Mouse (Mus musculus) spleen, postnatal 4 days (tissue): ENCODE measurements around the gene Nfasc.

ENCODE experiments used
- DNase-seq, 2 experiments: peaks; one replicate each; pipeline ENCODE4 v3.0.0; 2022; ENCODE audit warnings: low spot score in 2 of 2

The Nfasc gene

DNA sequence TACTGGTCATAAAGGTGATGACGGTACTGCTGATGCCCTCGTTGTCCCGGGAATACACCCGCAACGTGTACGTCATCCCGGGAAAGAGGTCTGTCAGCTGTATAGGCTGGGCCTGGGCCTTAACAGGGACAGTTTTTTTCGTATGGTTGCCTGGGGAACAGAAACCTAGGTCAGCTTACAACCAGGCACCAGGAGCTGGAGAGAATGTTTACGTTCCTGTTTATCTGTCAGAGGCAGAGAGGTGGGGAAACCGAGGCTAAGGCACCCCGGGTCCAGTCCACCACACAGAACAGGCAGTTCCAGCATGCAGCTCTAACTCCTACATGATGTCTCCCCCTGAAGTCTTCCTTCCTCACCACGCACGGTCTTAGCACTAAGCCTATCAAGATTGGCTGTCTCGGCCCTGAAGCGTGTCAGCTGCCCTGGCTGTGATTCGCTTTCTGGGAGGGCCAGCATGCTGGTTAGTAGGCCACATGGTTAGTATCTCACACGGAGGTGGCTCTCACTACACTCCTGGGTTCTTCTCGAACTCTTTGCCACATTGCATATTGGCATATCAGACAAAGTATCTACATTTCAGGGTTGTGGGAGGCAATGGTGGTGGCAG is 158.5 kb downstream of the Nfasc start:
- no peak for DNase-seq

GRCm38 (mm10) chr1:132581845-132582839 is 159.5 kb downstream of the Nfasc start:
- no peak for DNase-seq

GRCm38 (mm10) chr1:132580063-132580462 is 161.5 kb downstream of the Nfasc start:
- DNase-seq, result no peak

GRCm38 (mm10) chr1:132576845-132577244 is 164.8 kb downstream of the Nfasc start:
- no peak for DNase-seq

DNA sequence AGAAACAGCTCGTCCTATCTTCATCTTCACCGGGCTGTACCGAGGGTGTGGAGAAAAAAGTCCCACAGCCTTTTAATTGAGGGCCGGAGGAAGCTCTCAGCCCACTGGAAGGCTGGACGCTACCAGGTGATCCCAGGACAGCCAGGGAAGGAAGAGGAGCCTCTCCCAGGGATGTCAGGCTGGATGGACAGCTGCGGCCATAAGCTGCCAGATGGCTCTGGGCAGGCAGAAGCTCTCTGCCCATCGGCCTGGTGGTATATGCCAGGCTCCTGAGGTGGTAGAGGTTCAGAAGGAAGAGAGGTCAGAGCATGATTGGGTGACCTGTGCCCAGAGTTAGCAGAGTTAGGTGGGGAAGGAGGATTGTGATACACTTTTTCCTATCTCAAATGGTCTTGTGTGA is 168.7 kb downstream of the Nfasc start:
- DNase-seq, result no peak

- DNase-seq, result no peak
Measured at GRCm38 (mm10) chr1:132571613-132572012, 170.0 kb downstream of the Nfasc start.

DNA sequence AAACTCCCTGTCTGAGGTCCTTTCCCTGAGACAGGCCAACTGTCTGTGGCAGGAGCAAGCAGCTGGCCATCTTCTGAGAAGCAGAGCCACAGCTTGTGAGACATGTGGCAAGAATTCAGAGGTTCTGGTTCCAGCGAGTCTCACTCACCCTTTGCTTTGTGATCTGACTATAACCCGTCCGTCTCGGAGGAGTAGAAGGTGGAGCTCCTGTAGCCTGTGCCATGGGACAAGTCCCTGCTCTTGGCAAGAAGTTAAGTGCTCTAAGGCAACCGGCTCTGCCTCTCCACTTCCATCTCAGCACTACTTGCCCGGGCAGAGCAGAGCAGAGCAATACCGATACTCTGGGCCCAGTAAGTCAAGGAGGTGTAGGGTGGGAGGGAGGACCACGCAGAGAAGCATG is 170.7 kb downstream of the Nfasc start:
- DNase-seq, result no peak

DNA sequence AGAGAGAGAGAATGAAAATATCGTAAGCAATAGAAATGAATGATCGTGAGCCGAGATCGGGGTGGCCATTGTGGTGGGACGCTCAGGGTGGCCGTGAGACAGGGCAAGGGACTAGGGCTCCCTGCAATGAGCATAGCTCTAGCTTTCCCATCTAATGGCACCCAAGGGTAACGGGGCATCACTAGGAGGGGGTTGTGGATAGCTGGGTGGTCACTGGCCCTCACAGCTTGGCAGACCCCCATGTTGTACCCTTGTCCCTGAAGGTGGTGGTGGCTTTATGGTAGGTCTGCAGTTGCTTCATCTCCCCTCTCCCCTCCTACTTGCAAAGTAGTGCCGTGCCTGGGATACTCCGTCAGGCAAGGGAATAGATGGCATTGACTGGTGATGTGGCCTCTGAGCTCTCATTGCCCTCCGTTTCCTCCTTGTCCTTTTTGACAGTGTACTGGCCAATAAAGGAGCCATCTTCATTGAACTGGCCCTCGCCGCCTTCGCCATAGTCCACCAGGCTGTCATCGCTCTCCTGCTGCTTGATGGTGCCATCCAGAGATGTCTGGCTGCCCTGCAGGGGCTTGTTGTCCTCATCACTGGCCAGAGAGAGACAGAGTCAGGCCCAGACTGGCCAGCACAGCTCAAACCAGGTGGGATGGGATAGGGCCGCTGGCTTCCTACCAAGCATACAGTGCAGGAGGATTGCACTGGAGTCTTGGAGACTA is 171.4 kb downstream of the Nfasc start:
- DNase-seq, result no peak

DNA sequence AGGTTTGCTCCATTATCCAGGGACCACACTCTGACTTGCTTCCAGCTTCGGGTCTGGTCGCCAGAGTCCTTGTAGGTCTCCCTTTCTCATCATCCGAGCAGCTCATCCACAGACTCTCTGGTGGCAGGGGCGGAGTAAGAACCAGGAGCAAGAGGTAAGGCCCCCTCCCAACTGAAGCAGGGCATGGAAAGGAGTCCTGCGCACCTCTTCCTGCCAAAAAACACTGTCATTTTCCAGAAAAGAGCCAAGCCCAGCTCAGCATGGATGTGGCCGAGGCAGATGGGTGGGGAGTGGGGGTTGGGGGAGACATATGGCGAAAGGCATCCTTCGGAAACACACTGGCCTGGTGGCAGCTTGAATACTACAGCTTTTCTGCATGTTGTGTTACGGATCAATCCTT is 172.1 kb downstream of the Nfasc start:
- DNase-seq, result no peak

GRCm38 (mm10) chr1:132567336-132568125 is 174.1 kb downstream of the Nfasc start:
- DNase-seq, result no peak

DNA sequence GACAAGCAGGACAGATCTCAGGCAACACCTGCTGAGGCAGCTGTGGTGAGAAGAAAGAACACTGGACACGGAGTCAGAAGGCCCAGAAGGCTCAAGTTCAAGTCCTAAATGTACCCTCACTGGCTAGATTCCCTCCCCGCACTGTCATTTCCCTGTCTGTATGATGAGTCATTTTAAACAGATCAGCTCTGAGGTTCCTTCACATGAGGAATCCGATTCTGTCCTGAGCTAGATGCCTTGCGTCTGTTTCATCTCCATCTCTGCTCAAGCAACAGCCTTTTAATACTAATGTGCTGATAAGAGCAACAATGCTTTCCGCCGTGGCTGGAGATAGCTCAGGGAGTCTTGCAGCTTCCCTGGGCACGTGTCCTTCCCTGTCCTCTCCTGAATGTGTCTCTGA is 175.8 kb downstream of the Nfasc start:
- no peak for DNase-seq

GRCm38 (mm10) chr1:132564946-132565345 is 176.7 kb downstream of the Nfasc start:
- DNase-seq, result no peak

DNA sequence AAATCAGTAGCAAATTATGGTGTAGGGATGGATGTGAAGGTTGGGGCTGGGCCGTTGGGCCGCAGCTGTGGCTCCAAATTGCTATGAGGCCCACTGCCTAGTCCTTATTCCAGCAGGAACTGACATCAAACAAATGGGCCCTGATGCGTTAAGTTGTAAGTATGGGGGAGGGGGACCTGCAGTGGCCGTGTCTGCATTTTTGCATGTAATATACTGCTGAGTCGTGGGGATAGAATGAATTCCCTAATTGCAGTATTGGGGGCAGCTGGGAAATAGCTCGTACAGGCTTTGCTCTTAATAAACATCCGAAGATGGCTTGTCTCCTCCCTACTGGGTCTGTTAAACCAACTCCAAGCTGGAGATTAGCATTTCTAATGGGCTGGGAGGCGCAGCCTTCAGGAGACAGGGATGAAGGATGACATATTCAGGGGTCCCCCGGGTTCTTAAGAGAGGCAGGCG is 179.2 kb downstream of the Nfasc start:
- no peak for DNase-seq

DNA sequence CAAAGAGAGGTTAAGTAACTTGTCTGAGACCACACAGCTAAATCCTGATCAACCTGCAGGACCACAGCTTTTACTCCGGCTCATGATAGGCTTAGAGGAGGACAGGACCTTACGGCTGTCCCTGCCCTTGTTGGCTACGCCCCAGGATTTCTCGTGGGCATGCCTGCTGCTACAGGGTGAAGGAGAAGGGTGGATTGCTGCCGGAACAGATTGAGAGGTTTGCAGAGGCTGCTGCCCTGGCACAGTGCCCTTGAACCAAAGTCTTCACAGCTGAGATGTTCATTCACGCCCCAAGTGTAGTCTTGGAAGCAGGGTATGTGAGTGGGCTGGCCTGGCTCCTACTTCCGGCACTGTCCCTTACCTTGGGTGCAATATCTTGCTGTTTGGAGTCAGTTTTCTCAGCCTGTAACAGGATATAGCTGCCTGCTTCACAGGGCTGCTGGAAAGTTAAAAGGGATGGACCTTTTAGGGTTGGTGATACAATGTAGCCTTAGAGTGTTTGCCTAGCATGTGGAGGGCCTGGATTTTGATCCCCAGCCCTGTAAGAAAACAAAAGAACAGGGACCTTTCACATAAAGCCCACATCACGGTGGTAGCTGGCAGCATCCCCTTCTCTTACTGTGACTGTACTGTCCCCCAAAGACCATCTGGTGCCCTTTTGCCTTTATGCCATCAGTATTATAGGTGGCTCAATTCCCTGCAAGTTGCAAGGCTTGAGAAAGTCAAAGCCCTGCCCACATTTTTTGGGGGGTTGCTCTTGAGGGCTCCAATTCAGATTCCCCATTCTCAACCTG is 180.5 kb downstream of the Nfasc start:
- DNase-seq, result no peak

GRCm38 (mm10) chr1:132559045-132559444 is 182.6 kb downstream of the Nfasc start:
- no peak for DNase-seq

- no peak for DNase-seq
Measured at GRCm38 (mm10) chr1:132557901-132558631, 183.5 kb downstream of the Nfasc start.

GRCm38 (mm10) chr1:132543789-132544188 is 197.8 kb downstream of the Nfasc start:
- no peak for DNase-seq

- DNase-seq, result no peak
Measured at GRCm38 (mm10) chr1:132542762-132543306, 198.8 kb downstream of the Nfasc start, which contains the start of gene Cntn2. Gene Cntn2 (minus strand): TSS chr1:132543256.

DNA sequence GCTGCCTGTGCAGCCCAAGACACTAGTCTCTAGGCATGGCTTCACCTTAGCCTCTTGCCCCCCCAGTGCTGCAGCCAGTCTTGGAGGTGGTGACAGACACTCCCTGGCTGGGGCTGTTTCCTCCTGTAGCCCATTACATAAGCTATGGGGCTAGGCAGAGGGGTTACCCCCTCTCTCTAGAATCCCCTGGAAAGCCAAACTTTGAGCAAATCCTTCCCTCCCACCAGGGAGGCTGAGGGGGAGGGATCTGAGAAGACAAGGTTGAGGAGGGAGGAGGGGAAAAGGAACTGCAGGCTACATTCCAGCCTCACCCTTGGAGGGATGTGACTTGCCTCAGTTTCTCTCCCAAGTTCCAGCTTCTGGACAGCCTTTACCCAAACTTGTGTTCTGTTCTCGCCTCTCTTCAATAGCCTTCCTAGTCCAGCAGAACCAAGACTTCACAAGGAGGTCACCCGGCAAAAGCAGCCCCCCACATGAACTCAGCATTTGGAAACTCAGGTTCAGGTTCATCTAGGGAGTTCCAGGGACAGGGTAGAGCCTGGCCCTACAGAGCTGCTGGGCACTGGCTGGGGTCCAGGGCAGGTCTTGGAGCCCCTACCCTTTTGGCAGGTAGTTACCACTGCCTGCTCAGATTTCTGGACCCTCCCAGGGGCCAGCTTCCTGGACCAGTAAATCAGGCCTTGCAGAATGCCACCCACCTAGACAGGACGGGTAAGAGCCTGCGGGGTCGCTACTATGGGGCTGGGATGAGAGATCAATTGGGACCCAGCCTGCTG is 199.6 kb downstream of the Nfasc start:
- no peak for DNase-seq
